Mouse (Mus musculus): Measurements from ENCODE around the gene Zfp687.

Zfp687 gene

GRCm38 (mm10) chr3:95015891-95016531 lies 763 bp upstream of the Zfp687 start:
- DNase-seq: peak; percentile 99

GRCm38 (mm10) chr3:95014428-95015151 lies 658 bp downstream of the Zfp687 start:
- peak; percentile 51 for DNase-seq

DNA sequence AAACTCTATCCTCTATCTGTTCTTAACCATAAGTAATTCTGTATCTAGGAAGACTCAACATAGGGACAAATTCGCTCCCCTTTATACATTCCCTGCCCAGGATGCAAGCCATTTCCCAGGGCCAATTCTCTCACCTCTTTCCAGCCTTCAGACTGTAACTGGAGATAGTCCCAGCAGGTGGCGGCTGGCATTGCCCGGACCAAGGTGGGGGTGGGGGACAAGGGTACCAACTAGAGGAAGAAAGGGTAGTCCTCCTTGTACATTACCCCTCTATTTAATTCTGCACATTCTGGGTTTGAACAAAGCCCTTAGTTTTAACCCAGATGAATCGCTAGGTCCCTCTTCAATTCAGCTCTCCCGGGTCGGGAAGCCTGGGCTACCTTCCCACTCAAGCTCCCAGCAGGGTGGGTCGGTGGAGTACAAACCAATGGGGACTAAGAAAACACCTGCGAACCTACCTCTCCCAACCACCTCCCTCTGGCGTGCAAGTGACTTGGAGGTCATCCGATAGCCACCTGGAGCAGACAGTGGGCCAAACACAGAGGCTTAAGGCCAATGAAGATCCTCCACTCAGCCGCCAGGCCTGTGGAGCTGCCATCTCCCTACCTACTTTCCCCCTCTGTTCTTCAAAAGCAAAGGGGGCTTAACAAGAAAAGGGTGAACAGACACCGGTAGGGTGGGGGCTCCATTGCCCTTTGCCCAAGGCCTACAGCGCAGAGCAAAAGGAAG lies 1.4 kb downstream of the Zfp687 start:
- DNase-seq: peak; percentile 29

- no peak for DNase-seq
Measured at GRCm38 (mm10) chr3:95012982-95013381, 2.3 kb downstream of the Zfp687 start.

- DNase-seq: no peak
Measured at GRCm38 (mm10) chr3:95010396-95010795, 4.9 kb downstream of the Zfp687 start.

- no peak for DNase-seq
Measured at GRCm38 (mm10) chr3:95007706-95008105, 7.5 kb downstream of the Zfp687 start.

GRCm38 (mm10) chr3:95005651-95006050 lies 9.6 kb downstream of the Zfp687 start:
- no peak for DNase-seq

DNA sequence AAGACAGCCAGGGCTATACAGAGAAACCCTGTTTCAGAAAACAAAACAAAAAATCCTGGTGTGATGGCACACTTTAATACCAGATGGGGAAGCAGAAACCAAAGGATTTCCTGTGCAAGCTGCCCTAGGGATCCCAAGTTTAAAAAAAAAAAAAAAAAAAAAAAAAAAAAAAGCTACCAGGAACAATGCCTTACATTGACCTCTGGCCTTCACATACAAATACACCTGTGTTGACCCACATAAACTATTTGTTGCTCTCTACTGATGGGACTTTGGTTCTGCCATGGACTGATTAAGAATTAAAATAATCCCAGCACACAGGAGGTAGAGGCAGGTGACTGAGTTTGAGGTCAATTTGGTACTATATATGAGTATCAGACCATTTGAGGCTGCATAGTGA lies 12.0 kb downstream of the Zfp687 start:
- no peak for DNase-seq

- DNase-seq: no peak
Measured at GRCm38 (mm10) chr3:95002569-95002968, 12.7 kb downstream of the Zfp687 start.

- DNase-seq: peak; percentile 86
Measured at GRCm38 (mm10) chr3:94996946-94997345, 18.3 kb downstream of the Zfp687 start.

- DNase-seq: no peak
Measured at GRCm38 (mm10) chr3:94989159-94989761, 26.0 kb downstream of the Zfp687 start.

DNA sequence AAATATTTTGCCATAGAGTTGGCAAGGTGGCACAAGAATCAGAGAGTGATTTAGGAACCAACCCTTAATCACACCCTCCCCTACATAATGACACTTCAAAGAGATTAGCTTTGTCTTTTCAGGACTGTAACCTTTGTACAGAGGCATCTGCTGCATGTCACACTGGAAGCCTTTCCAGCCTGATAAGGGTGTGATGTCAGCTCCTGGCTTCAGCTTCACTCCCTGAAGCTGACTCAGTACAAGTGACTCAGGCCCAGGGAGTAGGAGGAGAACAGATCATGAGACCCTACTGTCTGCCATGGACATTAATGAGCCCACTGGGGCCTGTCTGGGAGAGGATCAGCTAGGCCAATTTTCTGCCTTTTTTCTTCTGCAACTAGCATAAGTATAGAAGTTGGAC lies 27.7 kb downstream of the Zfp687 start:
- DNase-seq: peak; percentile 37

DNA sequence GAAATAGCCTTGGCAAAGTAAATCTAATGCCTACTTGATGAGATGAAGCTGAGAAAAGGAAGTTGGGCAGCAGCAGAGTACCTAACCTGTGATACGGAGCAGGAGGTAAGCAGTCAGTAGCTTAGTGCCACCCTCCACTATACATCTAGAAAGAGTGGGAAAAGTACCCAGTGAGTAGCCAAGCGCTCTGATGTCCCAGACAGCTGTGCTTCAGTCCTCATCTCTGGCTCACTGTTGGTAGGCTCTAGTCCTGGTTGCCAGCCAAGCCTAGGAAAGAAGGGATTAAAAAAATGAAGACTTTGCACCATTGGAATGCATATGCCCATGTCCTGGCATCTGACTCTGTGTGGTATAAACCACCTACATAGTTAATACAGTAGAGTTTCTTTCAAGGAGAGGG lies 29.7 kb downstream of the Zfp687 start:
- no peak for DNase-seq

DNA sequence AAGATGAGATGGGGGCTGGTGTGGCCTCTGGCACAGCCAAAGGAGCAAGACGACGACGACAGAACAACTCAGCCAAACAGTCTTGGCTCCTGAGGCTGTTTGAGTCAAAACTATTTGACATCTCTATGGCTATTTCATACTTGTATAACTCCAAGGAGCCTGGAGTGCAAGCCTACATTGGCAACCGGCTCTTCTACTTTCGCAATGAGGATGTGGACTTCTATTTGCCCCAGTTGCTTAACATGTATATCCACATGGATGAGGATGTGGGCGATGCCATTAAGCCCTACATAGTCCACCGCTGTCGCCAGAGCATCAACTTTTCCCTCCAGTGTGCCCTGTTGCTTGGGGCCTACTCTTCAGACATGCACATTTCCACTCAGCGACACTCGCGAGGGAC lies 30.9 kb downstream of the Zfp687 start:
- no peak for DNase-seq

DNA sequence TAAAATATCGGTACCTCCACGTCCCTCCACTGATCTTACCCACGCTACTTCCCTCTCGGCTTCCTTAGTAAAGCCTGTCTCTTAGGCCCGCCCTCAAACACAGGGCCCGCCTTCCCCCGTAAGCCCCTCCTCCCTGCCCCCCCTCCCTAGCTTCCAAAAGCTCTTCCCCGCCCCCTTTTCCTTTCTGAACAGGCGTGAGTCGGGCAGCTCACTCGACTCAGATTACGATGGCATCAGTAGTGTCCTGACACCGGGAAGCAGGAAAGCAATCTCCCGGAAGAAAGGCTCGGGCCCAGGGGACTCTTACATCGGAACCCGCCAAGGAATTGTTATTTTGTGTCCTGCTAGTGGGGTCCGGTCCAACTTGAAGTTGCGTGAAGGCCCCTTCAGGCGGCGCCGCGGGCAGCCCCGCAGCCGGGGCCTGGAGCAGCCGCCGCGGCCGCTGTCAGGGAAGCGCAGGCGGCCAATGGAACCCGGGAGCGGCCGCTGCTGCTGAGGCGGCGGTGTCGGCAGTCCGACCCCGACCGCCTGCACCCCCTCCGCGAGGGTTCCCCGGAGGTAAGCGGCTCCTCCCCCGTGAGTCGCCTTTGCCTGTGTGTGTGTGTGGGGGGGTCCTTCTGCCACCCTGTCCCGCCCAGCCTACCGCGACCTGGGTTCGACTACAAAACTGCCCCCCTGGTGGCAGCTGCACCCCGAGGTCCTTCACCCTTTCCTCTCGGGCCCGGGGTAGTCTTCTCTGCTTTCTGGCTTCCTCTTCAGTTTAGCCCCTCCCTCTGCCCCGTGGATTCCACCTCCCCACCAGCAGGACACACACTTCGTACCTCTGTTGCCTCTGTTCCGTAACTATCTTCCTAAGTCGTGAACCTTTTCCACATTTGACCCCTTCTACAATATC lies 40.5 kb downstream of the Zfp687 start, which contains the start of gene Pi4kb:
TSS of gene Pi4kb (plus strand) at position 204 of the 895 bp plus-strand sequence.
- DNase-seq: peak; percentile 93

DNA sequence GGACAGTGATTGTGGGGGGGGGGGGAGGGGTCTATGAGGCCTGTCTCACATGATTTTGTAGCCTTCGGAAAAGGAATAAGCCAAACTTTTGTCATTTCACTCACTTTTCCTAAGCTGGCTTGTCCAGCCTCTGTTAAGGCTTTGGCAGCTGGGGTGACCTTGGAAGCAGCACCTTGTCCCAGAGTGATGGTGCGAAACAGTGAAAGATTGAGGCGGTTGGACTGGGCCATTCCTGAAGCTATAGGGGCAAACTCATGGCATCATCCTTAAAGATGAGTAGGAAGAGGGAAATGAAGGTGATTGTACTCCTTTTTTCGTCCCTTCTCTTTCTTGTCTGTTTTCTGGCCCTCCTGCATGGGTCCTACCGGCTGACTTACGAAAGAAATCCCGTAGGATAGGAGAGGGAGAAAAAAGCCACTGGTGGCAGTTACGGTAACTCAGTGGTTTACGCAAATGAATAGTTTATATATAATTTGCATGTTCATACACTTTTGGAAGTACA lies 41.2 kb downstream of the Zfp687 start:
- no peak for DNase-seq

GRCm38 (mm10) chr3:94973620-94974019 lies 41.6 kb downstream of the Zfp687 start:
- no peak for DNase-seq

GRCm38 (mm10) chr3:94972552-94972951 lies 42.7 kb downstream of the Zfp687 start:
- no peak for DNase-seq

- DNase-seq: no peak
Measured at GRCm38 (mm10) chr3:94965878-94966277, 49.4 kb downstream of the Zfp687 start.

- DNase-seq: no peak
Measured at GRCm38 (mm10) chr3:94964989-94965388, 50.3 kb downstream of the Zfp687 start.

DNA sequence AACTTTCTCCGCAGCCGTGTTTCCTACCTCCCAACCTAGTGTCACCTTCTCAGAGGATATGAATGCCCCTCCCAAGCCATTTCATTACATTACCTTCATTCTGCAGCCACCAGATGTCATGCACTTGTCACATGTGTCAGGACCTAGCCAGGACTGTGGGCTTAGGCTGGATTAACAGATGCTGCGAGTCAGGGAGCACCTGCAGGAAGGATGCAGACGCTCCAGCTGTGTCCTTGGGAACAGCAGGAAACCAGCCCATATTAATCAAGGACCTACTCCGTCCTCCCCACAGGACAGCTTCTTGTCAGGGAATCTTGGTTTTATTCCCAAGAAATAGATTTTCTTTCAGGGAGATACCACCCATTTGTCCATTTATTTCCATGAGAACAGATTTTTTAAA lies 54.9 kb downstream of the Zfp687 start:
- DNase-seq: no peak

GRCm38 (mm10) chr3:94959871-94960270 lies 55.4 kb downstream of the Zfp687 start:
- DNase-seq: no peak
